In genomic region chr10:84523682-84524081, GRCm38 (mm10) we compare ENCODE assay signal across 12 mouse cellular contexts. TPM values are rescaled to one million over a fixed set of nuclear protein-coding genes. Genes with fewer than 3 reads are reported as not detected.
DNase-seq lines count a peak whose midpoint lies in the region; ATAC-seq and TF ChIP-seq lines count a peak whose summit lies in the region.
"Had no signal": no experiment of that assay in that cellular context is flagged by ENCODE, and none has a peak within 500 bp of the region (broad histone marks: within the 10 kb centered on the region; RNA-seq: fewer than 3 reads in every experiment).

No protein-coding gene starts in this region.

- no peak overlapping the region for H3K27ac ChIP-seq in hindbrain, embryonic 11.5 days (ENCODE audit: low read depth, low read length)
- no peak overlapping the region for H3K27ac ChIP-seq in hindbrain, embryonic 13.5 days
- no peak overlapping the region for H3K27ac ChIP-seq in spleen, adult 2 months (ENCODE audit: insufficient read depth, low read length)
- H3K27ac ChIP-seq: forebrain, embryonic 13.5 days; intestine, embryonic 15.5 days; liver, embryonic 13.5 days; midbrain, embryonic 13.5 days had no signal

- no peak overlapping the region for H3K4me3 ChIP-seq in hindbrain, embryonic 11.5 days (ENCODE audit: low read depth, low read length)
- no peak overlapping the region for H3K4me3 ChIP-seq in hindbrain, embryonic 13.5 days
- H3K4me3 ChIP-seq in spleen, adult 2 months (ENCODE audit: extremely low read depth, insufficient read depth, insufficient read length), result no peak overlapping the region
- H3K4me3 ChIP-seq: forebrain, embryonic 13.5 days; intestine, embryonic 15.5 days; liver, embryonic 13.5 days; midbrain, embryonic 13.5 days had no signal

- 53% methylated on average over 10 of the region's 10 CpGs for WGBS in hindbrain, embryonic 11.5 days
- WGBS in hindbrain, embryonic 13.5 days, result 53% methylated on average over 10 of the region's 10 CpGs
- WGBS in spleen, adult 2 months, result 75% methylated on average over 10 of the region's 10 CpGs

- no peak overlapping the region for H3K4me2 ChIP-seq in hindbrain, embryonic 11.5 days (replicated peaks; ENCODE audit: low read depth, low read length)
- H3K4me2 ChIP-seq in hindbrain, embryonic 13.5 days, result no peak overlapping the region
- H3K4me2 ChIP-seq: forebrain, embryonic 13.5 days; intestine, embryonic 15.5 days; liver, embryonic 13.5 days; midbrain, embryonic 13.5 days had no signal

- H3K4me1 ChIP-seq in hindbrain, embryonic 11.5 days (replicated peaks; ENCODE audit: control insufficient read depth, insufficient read depth, low read length), result no peaks in the 10 kb centered on the region
- peaks cover 7% of the 10 kb centered on the region for H3K4me1 ChIP-seq in hindbrain, embryonic 13.5 days (replicated peaks)
- no peaks in the 10 kb centered on the region for H3K4me1 ChIP-seq in spleen, adult 2 months (ENCODE audit: control insufficient read depth, insufficient read depth, insufficient read length)
- H3K4me1 ChIP-seq: forebrain, embryonic 13.5 days; intestine, embryonic 15.5 days; liver, embryonic 13.5 days had no signal

- H3K36me3 ChIP-seq in hindbrain, embryonic 11.5 days (ENCODE audit: control insufficient read depth, insufficient read depth, low read length), result no peaks in the 10 kb centered on the region
- peaks cover 41% of the 10 kb centered on the region for H3K36me3 ChIP-seq in hindbrain, embryonic 13.5 days
- 0 out of 2 replicates have a peak, but pooled peaks cover 2% of the 10 kb centered on the region for H3K36me3 ChIP-seq in spleen, adult 2 months (ENCODE audit: control insufficient read depth, insufficient read depth, low read length)

- TF ChIP-seq POLR2A in spleen, adult 2 months (IDR thresholded peaks at IDR 0.05; ENCODE audit: low read depth, low read length), result no peak

- TF ChIP-seq CTCF in spleen, adult 2 months (IDR thresholded peaks at IDR 0.05; ENCODE audit: extremely low read depth, insufficient read depth, insufficient read length, insufficient replicate concordance), result 0 out of 2 replicates have a peak, but pooled peaks have one; percentile 11

- peak; percentile 42 for DNase-seq in adrenal gland, postnatal 10 days
- no peak for DNase-seq in adrenal gland, postnatal 25 days
- DNase-seq in hindbrain, embryonic 11.5 days (ENCODE audit: low spot score), result peak; percentile 36
- DNase-seq in spleen, adult 2 months (ENCODE audit: low read depth in 1 of 2, low spot score in 2 of 2), result no peak
- DNase-seq in spleen, postnatal 14 days (ENCODE audit: low spot score in 2 of 2), result no peak
- no peak for DNase-seq in kidney, postnatal 36 days
- DNase-seq: liver, embryonic 13.5 days had no signal

- no peak overlapping the region for H3K9ac ChIP-seq in hindbrain, embryonic 11.5 days (ENCODE audit: low read depth, low read length)
- no peak overlapping the region for H3K9ac ChIP-seq in hindbrain, embryonic 13.5 days
- H3K9ac ChIP-seq: forebrain, embryonic 13.5 days; intestine, embryonic 15.5 days; liver, embryonic 13.5 days; midbrain, embryonic 13.5 days had no signal

- H3K27me3 ChIP-seq in hindbrain, embryonic 11.5 days (ENCODE audit: control insufficient read depth, insufficient read depth, low read length), result no peaks in the 10 kb centered on the region
- H3K27me3 ChIP-seq in hindbrain, embryonic 13.5 days, result no peaks in the 10 kb centered on the region
- no peaks in the 10 kb centered on the region for H3K27me3 ChIP-seq in spleen, adult 2 months (ENCODE audit: control insufficient read depth, insufficient read depth, low read length)
- H3K27me3 ChIP-seq: forebrain, embryonic 13.5 days; intestine, embryonic 15.5 days; liver, embryonic 13.5 days; midbrain, embryonic 13.5 days had no signal

- no peaks in the 10 kb centered on the region for H3K9me3 ChIP-seq in hindbrain, embryonic 11.5 days (ENCODE audit: control insufficient read depth, low read length)
- no peaks in the 10 kb centered on the region for H3K9me3 ChIP-seq in hindbrain, embryonic 13.5 days
- H3K9me3 ChIP-seq: forebrain, embryonic 13.5 days; intestine, embryonic 15.5 days; liver, embryonic 13.5 days; midbrain, embryonic 13.5 days had no signal

- ATAC-seq in hindbrain, embryonic 11.5 days (ENCODE audit: low FRiP score), result no peak
- no peak for ATAC-seq in hindbrain, embryonic 13.5 days (ENCODE audit: low FRiP score)
- peak; percentile 51; the same call in 1 of the 2 replicates for ATAC-seq in megakaryocyte, adult 5-6 weeks (ENCODE audit: poor library complexity, severe bottlenecking)
- ATAC-seq: forebrain, embryonic 13.5 days; intestine, embryonic 15.5 days; midbrain, embryonic 13.5 days had no signal

RNA-seq across cellular contexts. Expression of gene Ckap4, which starts 10.2 kb away (rescaled TPM):
- 10 to 100 TPM; 62.1 to 65.7 TPM for total RNA-seq in adrenal gland, postnatal 10 days (2021)
- 47.2 and 49.3 TPM in 2 replicates for total RNA-seq in adrenal gland, postnatal 25 days (2021)
- polyA plus RNA-seq in hindbrain, embryonic 11.5 days (2014; fragmentation: Nextera tagmentation; extraction: Ambion mirVana), result 90.8 and 91.1 TPM in 2 replicates
- 56.4 and 59.9 TPM in 2 replicates for polyA plus RNA-seq in hindbrain, embryonic 13.5 days (2015; fragmentation: Nextera tagmentation; extraction: Ambion mirVana)
- 10.5 and 14.4 TPM in 2 replicates for polyA plus RNA-seq in spleen, adult 2 months (2012; rRNA removed)
- 122 and 125 TPM in 2 replicates for total RNA-seq in megakaryocyte, adult 5-6 weeks (2015)
- total RNA-seq in megakaryocyte, adult 5-6 weeks (2017), result 115 TPM in 2 replicates

RNA-seq across cellular contexts. Expression of gene Tcp11l2, which starts 52.7 kb away (rescaled TPM):
- 10 to 100 TPM; 47.4 to 47.9 TPM for total RNA-seq in adrenal gland, postnatal 10 days (2021)
- 43.8 and 67.2 TPM in 2 replicates for total RNA-seq in adrenal gland, postnatal 25 days (2021)
- 11.5 and 13.0 TPM in 2 replicates for polyA plus RNA-seq in hindbrain, embryonic 11.5 days (2014; fragmentation: Nextera tagmentation; extraction: Ambion mirVana)
- 24.0 and 25.5 TPM in 2 replicates for polyA plus RNA-seq in hindbrain, embryonic 13.5 days (2015; fragmentation: Nextera tagmentation; extraction: Ambion mirVana)
- 81.2 and 103 TPM in 2 replicates for polyA plus RNA-seq in spleen, adult 2 months (2012; rRNA removed)
- total RNA-seq in megakaryocyte, adult 5-6 weeks (2015), result 54.8 and 59.3 TPM in 2 replicates
- total RNA-seq in megakaryocyte, adult 5-6 weeks (2017), result 29.7 and 36.1 TPM in 2 replicates

Comparison
In these comparisons a context has a peak if more than half of its experiments do, and no peak if none do; other contexts are left out.
1. DNase-seq: peak in adrenal gland, postnatal 10 days (single experiment) and hindbrain, embryonic 11.5 days (single experiment); none in adrenal gland, postnatal 25 days (single experiment), spleen, adult 2 months (0 of 2), spleen, postnatal 14 days (0 of 2) and kidney, postnatal 36 days (0 of 2).